In genomic region chr4:11876009-11876408, GRCm38 (mm10) we compare ENCODE assay signal across 19 mouse cellular contexts.
A peak's percentile ranks its signal among the peaks of the same experiment; 100 is the strongest.
DNase-seq lines count a peak whose midpoint lies in the region; ATAC-seq and TF ChIP-seq lines count a peak whose summit lies in the region.
"Had no signal": no experiment of that assay in that cellular context is flagged by ENCODE, and none has a peak within 500 bp of the region (broad histone marks: within the 10 kb centered on the region; RNA-seq: fewer than 3 reads in every experiment).

No protein-coding gene starts in this region.

- TF ChIP-seq CTCF in stomach, postnatal 0 days (IDR thresholded peaks at IDR 0.05; ENCODE audit: low read depth): 0 out of 2 replicates have a peak, but pooled peaks have one; percentile 10
- no peak for TF ChIP-seq CTCF in midbrain, postnatal 0 days (IDR thresholded peaks at IDR 0.05)

- no peak overlapping the region for H3K4me2 ChIP-seq in heart, embryonic 12.5 days
- H3K4me2 ChIP-seq in lung, embryonic 15.5 days: no peak overlapping the region
- no peak overlapping the region for H3K4me2 ChIP-seq in intestine, embryonic 16.5 days (ENCODE audit: low read depth, low read length)
- no peak overlapping the region for H3K4me2 ChIP-seq in stomach, postnatal 0 days (replicated peaks; ENCODE audit: low read depth)
- H3K4me2 ChIP-seq in midbrain, postnatal 0 days (ENCODE audit: low read depth, low read length, poor library complexity, severe bottlenecking): no peak overlapping the region
- H3K4me2 ChIP-seq: forebrain, embryonic 13.5 days; hindbrain, embryonic 13.5 days; midbrain, embryonic 12.5 days had no signal

- intact Hi-C loops in heart, postnatal 25 days (cut with DNase I): no loop called here

- H3K4me1 ChIP-seq in heart, embryonic 12.5 days (replicated peaks): peaks cover 51% of the 10 kb centered on the region
- H3K4me1 ChIP-seq in lung, embryonic 15.5 days: peaks cover 33% of the 10 kb centered on the region
- H3K4me1 ChIP-seq in intestine, embryonic 16.5 days (ENCODE audit: control insufficient read depth, insufficient read depth, low read length): no peaks in the 10 kb centered on the region; the same call in 1 of the 2 replicates
- peaks cover 2% of the 10 kb centered on the region for H3K4me1 ChIP-seq in stomach, postnatal 0 days (replicated peaks; ENCODE audit: control insufficient read depth, insufficient read depth)
- no peaks in the 10 kb centered on the region for H3K4me1 ChIP-seq in midbrain, postnatal 0 days (ENCODE audit: insufficient read depth, low read length)
- H3K4me1 ChIP-seq: forebrain, embryonic 13.5 days; hindbrain, embryonic 13.5 days; midbrain, embryonic 12.5 days had no signal

- no peak for DNase-seq in heart, postnatal 25 days (ENCODE audit: low spot score)
- DNase-seq in lung, postnatal 14 days: no peak
- no peak for DNase-seq in stomach, postnatal 0 days (ENCODE audit: low spot score)
- no peak for DNase-seq in midbrain, postnatal 0 days (ENCODE audit: low spot score)
- DNase-seq: adrenal gland, adult 8-10 months; cerebellum, adult 2 months; cerebellum, postnatal 25 days; gastrocnemius, postnatal 36 days; kidney, adult 9 months; kidney, postnatal 25 days; layer of hippocampus, postnatal 36 days; thymus, postnatal 36 days had no signal

- peak; percentile 56; the same call in 1 of the 2 replicates for ATAC-seq in heart, embryonic 12.5 days (ENCODE audit: insufficient number of reproducible peaks, low FRiP score)
- peak; percentile 78 for ATAC-seq in lung, embryonic 15.5 days (ENCODE audit: borderline replicate concordance, extremely low read depth, low FRiP score, low TSS enrichment)
- peak; percentile 75 for ATAC-seq in intestine, embryonic 16.5 days
- ATAC-seq in stomach, postnatal 0 days (ENCODE audit: low FRiP score, low TSS enrichment): peak; percentile 81
- ATAC-seq in midbrain, postnatal 0 days (ENCODE audit: low FRiP score): no peak
- ATAC-seq: activated CD4-positive, CD25-positive, alpha-beta regulatory T cell, adult 4 months; forebrain, embryonic 13.5 days had no signal

- H3K9me3 ChIP-seq in heart, embryonic 12.5 days (replicated peaks): no peaks in the 10 kb centered on the region
- H3K9me3 ChIP-seq in lung, embryonic 15.5 days: no peaks in the 10 kb centered on the region
- no peaks in the 10 kb centered on the region for H3K9me3 ChIP-seq in intestine, embryonic 16.5 days (ENCODE audit: control insufficient read depth, low read length)
- no peaks in the 10 kb centered on the region for H3K9me3 ChIP-seq in stomach, postnatal 0 days (ENCODE audit: control insufficient read depth, low read length)
- no peaks in the 10 kb centered on the region for H3K9me3 ChIP-seq in midbrain, postnatal 0 days (ENCODE audit: low read length)
- H3K9me3 ChIP-seq: forebrain, embryonic 13.5 days; hindbrain, embryonic 13.5 days; midbrain, embryonic 12.5 days had no signal

- no peaks in the 10 kb centered on the region for H3K27me3 ChIP-seq in heart, embryonic 12.5 days (replicated peaks)
- no peaks in the 10 kb centered on the region for H3K27me3 ChIP-seq in lung, embryonic 15.5 days
- no peaks in the 10 kb centered on the region for H3K27me3 ChIP-seq in intestine, embryonic 16.5 days (replicated peaks; ENCODE audit: control insufficient read depth, insufficient read depth, low read length)
- H3K27me3 ChIP-seq in stomach, postnatal 0 days (ENCODE audit: control insufficient read depth, insufficient read depth, low read length): no peaks in the 10 kb centered on the region
- no peaks in the 10 kb centered on the region for H3K27me3 ChIP-seq in midbrain, postnatal 0 days (ENCODE audit: insufficient read depth, low read length)
- H3K27me3 ChIP-seq: forebrain, embryonic 13.5 days; hindbrain, embryonic 13.5 days; midbrain, embryonic 12.5 days had no signal

- WGBS in heart, embryonic 12.5 days: 60% methylated on average over 1 of the region's 1 CpGs
- WGBS in lung, embryonic 15.5 days: 42% methylated on average over 1 of the region's 1 CpGs
- WGBS in intestine, embryonic 16.5 days: 50% methylated on average over 1 of the region's 1 CpGs
- 29% methylated on average over 1 of the region's 1 CpGs for WGBS in stomach, postnatal 0 days
- WGBS in midbrain, postnatal 0 days: 91% methylated on average over 1 of the region's 1 CpGs

- no peak overlapping the region for H3K4me3 ChIP-seq in heart, embryonic 12.5 days
- H3K4me3 ChIP-seq in lung, embryonic 15.5 days: no peak overlapping the region
- H3K4me3 ChIP-seq in intestine, embryonic 16.5 days (ENCODE audit: low read length): no peak overlapping the region
- H3K4me3 ChIP-seq in stomach, postnatal 0 days (ENCODE audit: low read depth, low read length): no peak overlapping the region
- no peak overlapping the region for H3K4me3 ChIP-seq in midbrain, postnatal 0 days (ENCODE audit: low read depth, low read length)
- H3K4me3 ChIP-seq: forebrain, embryonic 13.5 days; hindbrain, embryonic 13.5 days; midbrain, embryonic 12.5 days had no signal

- no peaks in the 10 kb centered on the region for H3K36me3 ChIP-seq in heart, embryonic 12.5 days
- no peaks in the 10 kb centered on the region for H3K36me3 ChIP-seq in lung, embryonic 15.5 days
- no peaks in the 10 kb centered on the region for H3K36me3 ChIP-seq in intestine, embryonic 16.5 days (ENCODE audit: control insufficient read depth, insufficient read depth, low read length)
- no peaks in the 10 kb centered on the region; the same call in 1 of the 2 replicates for H3K36me3 ChIP-seq in stomach, postnatal 0 days (ENCODE audit: control insufficient read depth, insufficient read depth, low read length)
- H3K36me3 ChIP-seq in midbrain, postnatal 0 days (ENCODE audit: insufficient read depth, low read length): no peaks in the 10 kb centered on the region
- H3K36me3 ChIP-seq: hindbrain, embryonic 13.5 days; midbrain, embryonic 12.5 days had no signal

- H3K27ac ChIP-seq in heart, embryonic 12.5 days (ENCODE audit: poor library complexity, severe bottlenecking): no peak overlapping the region; the same call in 1 of the 2 replicates
- H3K27ac ChIP-seq in lung, embryonic 15.5 days: peak overlapping the region; percentile 74
- H3K27ac ChIP-seq in intestine, embryonic 16.5 days (ENCODE audit: low read length): 0 out of 2 replicates have a peak overlapping the region, but pooled peaks have one; percentile 28
- peak overlapping the region; percentile 56 for H3K27ac ChIP-seq in stomach, postnatal 0 days (replicated peaks)
- no peak overlapping the region for H3K27ac ChIP-seq in midbrain, postnatal 0 days (ENCODE audit: low read depth, low read length)
- H3K27ac ChIP-seq: forebrain, embryonic 13.5 days; hindbrain, embryonic 13.5 days; midbrain, embryonic 12.5 days had no signal

- no peak overlapping the region for H3K9ac ChIP-seq in heart, embryonic 12.5 days
- H3K9ac ChIP-seq in lung, embryonic 15.5 days: no peak overlapping the region
- no peak overlapping the region for H3K9ac ChIP-seq in intestine, embryonic 16.5 days (ENCODE audit: low read depth, low read length)
- no peak overlapping the region for H3K9ac ChIP-seq in stomach, postnatal 0 days (ENCODE audit: low read length)
- H3K9ac ChIP-seq in midbrain, postnatal 0 days (replicated peaks; ENCODE audit: low read length, poor library complexity, severe bottlenecking): no peak overlapping the region
- H3K9ac ChIP-seq: forebrain, embryonic 13.5 days; hindbrain, embryonic 13.5 days; midbrain, embryonic 12.5 days had no signal

- TF ChIP-seq EP300 in stomach, postnatal 0 days (optimal IDR thresholded peaks at IDR 0.05): no peak

Comparison
In these comparisons a context has a peak if more than half of its experiments do, and no peak if none do; other contexts are left out.
1. H3K27ac ChIP-seq: peak in lung, embryonic 15.5 days (single experiment), intestine, embryonic 16.5 days (single experiment) and stomach, postnatal 0 days (single experiment); none in heart, embryonic 12.5 days (single experiment) and midbrain, postnatal 0 days (single experiment).